Mouse (Mus musculus) liver (tissue): ENCODE results near the gene Npy5r.

ENCODE experiments used
- DNase-seq: peaks from one replicate; pipeline ENCODE4 v3.0.0-alpha.2; 2020; ENCODE audit warnings: mixed read lengths

Gene Npy5r

DNA sequence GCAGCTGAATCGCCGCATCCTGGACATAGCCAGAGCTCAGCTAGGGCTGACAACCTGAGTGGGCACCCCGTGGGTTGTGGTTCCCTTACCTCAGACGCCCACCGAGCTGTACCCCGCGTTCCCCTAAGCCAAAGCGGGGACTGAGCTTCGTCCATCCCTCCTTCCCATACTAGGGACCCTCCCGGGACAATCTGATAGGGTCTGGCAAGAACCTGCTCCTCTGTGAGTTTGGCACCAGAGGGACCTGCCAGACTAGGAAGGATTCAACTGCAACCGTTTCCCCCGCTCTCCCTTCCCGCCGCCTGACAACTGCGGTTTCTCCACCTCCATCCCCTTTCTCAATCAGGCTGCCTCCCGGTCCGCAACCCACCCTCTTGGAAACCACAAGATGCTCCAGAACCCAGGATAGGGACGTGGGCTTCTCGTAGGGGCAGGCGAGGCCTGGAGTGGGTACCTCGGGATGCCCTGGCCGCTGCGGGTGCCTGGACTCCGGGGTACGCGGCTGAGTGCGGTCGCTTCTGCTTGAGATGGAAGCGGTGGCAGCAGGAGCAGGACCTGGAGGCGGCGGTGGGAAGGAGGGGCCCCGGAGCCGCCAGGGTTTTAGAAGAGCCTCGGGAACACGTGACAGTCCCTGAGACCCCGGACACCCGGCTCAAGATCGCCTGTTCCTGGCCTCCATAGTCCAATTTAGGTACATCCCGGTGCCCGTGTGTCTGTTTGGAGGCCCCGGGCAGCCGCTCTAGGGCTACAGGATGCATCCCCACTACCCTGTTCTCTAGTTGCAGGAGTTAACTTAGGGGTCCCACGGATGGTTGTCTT is at the start of gene Npy5r:
Gene Npy5r (minus strand): TSS at position 618 of the 819 bp plus-strand sequence.
- DNase-seq: no peak

DNA sequence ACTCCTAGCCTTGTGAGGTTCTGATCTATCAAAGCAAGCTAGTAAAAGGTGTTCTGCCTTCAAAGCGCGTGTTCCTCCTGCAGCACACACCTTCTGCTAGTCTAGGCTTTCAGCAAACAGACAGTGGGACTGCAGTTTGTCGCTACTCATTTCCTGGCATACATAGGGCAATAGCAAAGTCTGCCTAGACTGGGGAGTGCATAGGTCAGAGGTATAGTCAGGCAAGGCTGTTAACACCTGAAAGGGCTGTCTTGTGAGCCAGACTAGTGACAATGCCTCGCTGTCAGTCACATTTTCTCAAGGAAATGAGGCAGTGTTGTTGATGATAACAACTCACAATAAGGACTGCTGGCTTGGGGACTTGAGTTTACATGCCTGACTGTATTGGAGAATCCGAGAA is 44.0 kb upstream of the Npy5r start:
- DNase-seq: no peak

DNA sequence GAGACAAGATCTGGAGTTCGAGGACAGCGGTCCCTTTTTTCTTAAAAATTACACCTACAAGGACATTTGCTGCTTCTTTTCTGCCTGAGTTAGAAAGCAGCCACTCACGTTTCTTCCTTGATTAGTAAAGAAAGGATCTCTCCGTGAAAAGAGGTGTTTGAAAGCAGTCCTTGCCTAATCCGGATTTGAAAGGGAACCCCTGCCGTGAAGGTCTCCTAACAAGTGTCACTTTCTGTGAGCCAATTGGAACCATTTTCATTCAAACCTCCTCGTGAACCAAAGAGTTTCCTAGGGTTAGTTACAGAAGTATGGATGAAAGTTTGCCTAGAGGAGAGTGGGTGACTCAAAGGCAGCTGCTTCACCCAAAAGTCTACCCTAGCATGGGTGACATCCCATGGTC is 41.5 kb upstream of the Npy5r start:
- no peak for DNase-seq

DNA sequence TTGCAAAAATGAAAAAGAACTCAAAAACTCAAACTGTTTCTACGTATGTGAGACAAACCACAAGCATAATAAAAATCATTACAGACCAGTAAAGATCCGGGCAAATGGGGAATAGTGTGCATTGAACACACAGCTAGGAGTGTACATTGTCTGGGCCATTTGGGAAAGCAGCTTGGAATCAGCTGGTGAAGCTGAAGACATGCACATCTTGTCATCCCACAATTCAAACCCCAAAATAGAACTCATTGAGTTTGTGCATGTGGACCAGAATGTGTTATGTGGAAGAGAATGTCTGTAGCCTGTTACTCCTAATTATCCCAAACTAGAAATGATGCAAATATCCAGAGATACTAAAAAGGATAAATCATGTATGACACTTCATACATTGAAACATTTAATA is 34.9 kb upstream of the Npy5r start:
- no peak for DNase-seq

DNA sequence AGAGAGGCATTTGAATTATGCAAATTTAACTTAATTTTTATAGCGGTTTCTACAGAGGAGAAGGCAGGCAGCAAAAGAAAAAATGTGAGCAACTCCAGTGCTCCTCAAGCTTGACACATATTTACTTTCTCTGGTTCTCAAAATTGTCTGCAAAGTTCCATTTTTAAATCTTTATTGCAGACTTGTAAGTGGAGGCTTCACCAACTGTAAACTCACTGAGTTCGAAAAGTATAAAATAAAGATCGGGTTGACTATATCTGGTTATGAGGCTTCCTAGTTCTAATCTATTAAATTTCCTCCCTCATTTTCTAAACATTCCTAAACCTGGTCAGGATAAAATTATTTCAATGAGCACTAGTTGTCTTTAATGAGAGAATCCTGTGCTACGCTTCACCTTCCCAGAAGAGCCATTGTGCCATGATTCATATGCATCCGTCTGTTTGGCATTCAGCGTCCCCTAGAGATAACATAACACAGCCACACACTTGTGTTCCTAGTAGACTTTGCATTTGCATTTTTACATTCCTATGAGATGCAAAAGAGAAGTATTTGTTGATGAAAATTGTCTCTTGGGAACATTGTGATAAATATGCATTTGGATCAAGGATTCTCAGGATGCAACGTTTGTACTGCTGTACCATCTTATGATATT is 26.5 kb upstream of the Npy5r start:
- no peak for DNase-seq

DNA sequence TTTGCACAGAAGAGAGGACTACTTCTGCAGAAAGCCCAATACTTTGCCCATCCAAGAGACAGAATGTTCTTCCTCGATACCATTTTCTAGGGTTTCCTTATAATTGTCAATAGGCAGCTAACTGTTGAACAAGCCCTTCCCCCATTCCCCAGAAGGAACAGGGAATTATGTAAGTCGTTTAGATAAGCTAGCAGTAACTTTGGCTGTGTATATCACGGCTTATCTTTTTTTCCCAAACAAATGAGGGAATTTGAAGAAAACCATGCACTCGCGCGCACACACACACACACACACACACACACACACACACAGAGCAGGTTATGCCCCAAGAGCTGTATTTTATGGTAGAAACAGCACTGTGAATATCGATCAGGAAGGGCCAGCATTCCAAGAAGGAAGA is 10.9 kb upstream of the Npy5r start:
- DNase-seq: no peak

DNA sequence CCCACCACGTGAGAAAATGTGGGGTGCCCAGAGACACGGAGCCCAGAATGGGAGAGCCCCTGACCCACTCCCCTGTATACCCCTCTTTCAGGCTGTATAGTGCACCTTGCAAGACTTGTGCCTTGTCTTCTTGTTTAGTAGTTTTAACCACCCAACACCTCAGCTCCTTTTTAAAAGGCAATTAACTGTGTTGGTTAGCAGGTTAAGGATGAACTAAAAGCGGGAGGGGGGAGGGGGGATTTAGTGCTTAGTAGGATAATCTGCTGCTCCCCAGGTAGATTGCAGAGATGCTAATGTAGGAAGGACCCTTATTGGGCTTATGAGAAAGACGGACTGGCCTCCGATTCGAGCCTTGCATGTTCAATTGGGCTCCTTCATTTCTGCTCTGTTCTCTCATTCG is 10.1 kb upstream of the Npy5r start:
- DNase-seq: no peak

DNA sequence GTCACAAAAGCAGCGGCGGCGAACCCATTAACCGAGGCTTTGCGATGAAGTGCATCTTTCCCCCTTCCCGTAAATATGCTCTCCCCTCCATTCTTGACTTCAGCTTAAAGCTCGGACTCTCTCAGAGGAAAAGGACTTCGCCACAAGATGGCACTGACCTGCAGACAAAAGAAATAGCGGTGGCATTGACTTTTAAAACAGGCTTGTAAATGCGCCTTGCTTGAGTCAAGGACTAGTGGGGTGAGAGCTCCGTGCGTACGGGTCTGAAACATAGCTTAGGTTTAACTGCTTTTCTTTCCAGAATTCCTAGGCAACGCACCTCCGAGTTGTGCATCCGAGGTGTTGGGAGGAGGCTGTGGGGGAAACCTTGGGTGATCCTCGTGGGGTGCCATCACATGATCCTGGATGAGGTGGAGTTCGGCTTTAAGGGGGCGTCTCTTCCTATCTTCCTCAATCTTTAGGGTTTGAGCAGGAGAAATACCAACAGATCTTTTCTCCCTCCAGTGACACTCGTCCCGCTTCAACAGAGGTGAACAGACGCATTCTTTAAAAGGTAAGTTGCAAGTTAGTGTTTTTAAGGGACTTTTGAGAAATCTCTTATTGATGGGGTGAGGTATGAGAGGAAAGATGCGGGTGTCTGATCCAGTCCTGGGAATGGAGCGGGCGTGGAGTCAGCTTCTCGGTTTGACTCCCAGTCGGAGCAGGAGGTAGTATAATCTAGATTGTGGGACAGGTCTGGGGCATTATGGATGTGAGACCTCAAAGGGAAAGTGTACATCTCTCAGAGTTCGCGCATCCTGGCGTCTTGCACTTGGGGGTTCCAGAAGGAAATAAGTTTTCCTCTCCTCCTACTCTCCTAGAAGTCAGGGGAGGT is 9.3 kb upstream of the Npy5r start, which contains the start of gene Npy1r:
Gene Npy1r (plus strand): TSS at position 223 of the 874 bp plus-strand sequence.
- no peak for DNase-seq

DNA sequence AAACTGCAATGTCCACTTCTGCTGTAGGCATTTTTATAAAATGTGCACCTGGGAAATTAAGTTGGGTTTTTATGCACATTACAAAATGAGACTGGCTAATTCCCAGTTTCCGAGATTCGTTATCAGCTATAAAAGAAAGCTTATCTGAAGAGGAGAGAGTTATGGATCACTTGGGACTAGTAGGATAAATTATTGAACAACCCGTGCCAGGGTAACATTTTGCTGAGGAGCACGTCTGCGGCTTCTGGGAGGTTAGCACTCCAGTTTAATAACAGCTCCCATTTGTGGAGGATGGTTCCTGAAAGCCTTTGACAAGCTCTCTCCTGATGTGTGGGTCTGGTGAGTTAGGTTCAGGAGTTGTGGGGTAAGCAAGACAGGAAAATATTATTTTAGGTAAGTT is 2.5 kb upstream of the Npy5r start:
- no peak for DNase-seq

DNA sequence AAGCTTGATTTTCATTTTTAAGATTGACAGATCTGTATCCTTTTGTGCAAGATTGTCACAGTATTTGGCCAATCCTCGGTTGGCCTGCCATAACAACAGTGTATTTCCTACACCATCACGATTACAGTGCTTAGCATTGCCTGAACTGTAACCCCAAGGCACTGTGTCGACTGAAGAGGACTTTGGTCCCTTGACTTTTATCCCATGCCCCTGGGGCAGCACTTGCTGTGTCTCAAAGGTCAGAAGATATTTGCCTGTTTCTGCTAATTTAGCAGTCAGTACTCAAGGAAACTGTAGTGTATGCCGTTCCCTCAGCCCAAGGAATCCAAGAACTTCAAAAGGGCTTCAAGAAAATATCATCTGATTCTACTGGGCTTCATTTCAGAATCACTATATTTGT is 871 bp upstream of the Npy5r start:
- DNase-seq: no peak

DNA sequence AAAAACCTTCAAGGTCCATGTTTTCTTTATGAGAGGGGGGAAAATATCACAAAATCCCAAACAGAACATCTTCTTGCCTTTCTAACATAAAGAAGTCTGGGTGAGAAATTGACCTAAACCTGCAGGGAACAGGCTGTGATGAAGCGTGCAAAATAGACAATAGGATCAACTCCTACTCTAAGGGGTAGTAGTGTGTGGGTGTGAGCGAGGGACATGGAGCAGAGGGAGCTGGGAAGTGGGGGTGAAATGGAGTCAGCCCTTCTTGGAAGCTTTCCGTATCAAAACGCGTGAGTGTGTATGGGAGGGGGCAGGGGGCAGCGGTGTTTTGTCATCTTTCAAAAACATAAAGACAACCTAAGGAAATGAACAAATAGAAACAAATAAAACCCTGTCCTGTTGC is 467 bp upstream of the Npy5r start:
- DNase-seq: no peak

DNA sequence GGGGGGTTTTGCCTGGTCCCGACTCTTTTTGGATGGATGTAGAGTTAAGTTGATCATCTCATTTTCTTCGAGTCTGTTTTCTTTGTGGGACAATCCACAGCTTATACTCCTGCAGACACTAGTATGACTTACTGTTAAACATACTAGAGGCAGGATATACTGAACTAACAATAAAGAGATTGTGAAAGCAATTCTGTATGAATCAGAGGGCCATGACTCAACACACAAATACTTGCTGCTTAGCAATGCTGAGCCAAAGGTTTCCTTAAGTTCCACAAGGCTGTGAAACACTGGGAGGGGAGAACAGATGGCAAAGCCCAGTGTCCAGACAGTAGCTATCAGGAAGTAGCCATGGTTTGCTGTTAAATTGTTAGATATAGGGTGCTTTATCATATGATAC is 6.7 kb downstream of the Npy5r start:
- no peak for DNase-seq

DNA sequence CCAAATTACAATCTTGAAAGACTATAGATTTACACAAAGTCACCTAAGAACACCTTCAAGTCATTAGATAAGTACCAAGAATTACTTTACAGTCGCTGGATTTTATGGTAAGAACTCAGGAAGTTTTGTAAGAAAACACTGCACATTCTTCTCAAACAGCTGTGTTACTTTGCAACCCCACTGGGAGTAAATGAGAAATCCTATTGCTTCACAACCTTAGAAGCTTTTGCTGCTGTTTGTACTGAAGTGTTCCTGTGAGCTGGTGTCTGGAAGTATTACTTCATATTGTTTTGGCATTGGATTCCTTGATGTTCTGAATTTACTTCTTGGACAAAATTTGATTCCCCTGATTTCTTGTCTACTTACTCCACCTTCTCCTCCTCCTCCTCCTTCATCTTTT is 57.2 kb downstream of the Npy5r start:
- DNase-seq: no peak
